Mouse (Mus musculus) lung, postnatal 4 days (tissue): ENCODE results near the gene Thoc3.
"Not testable (repeated sequence)": the region's sequence is repeated elsewhere in the genome, so short reads cannot be mapped to it uniquely, and the experiment has no call there.

Experiments
- DNase-seq, 2 experiments: peaks; one replicate each; pipeline ENCODE4 v3.0.0; 2021

The Thoc3 gene

GRCm38 (mm10) chr13:54468098-54469011, at the start of gene Thoc3:
Gene Thoc3, minus strand, starts transcription at chr13:54468849.
- DNase-seq, result peak; percentile 91 to 92

- DNase-seq, result no peak
Observed at GRCm38 (mm10) chr13:54505920-54506319, 37.3 kb upstream of the Thoc3 start.

GRCm38 (mm10) chr13:54504611-54505260, 36.1 kb upstream of the Thoc3 start:
- DNase-seq, result no peak

GRCm38 (mm10) chr13:54503604-54504521, 35.2 kb upstream of the Thoc3 start, which contains the start of gene Simc1:
Gene Simc1, plus strand, starts transcription at chr13:54503779.
- peak; percentile 81 to 82 for DNase-seq

GRCm38 (mm10) chr13:54503278-54503603, 34.6 kb upstream of the Thoc3 start:
- DNase-seq, result no peak

GRCm38 (mm10) chr13:54501957-54502690, 33.5 kb upstream of the Thoc3 start:
- DNase-seq, result no peak

GRCm38 (mm10) chr13:54501352-54501751, 32.7 kb upstream of the Thoc3 start:
- no peak for DNase-seq

- not testable (repeated sequence) for DNase-seq
Observed at GRCm38 (mm10) chr13:54499551-54499950, 30.9 kb upstream of the Thoc3 start.

- DNase-seq, result no peak
Observed at GRCm38 (mm10) chr13:54491381-54491780, 22.7 kb upstream of the Thoc3 start.

- DNase-seq, result no peak
Observed at GRCm38 (mm10) chr13:54490411-54490810, 21.8 kb upstream of the Thoc3 start.

GRCm38 (mm10) chr13:54481498-54481897, 12.8 kb upstream of the Thoc3 start:
- DNase-seq, result no peak

- DNase-seq, result peak; percentile 25 to 58
Observed at GRCm38 (mm10) chr13:54479286-54479685, 10.6 kb upstream of the Thoc3 start.

GRCm38 (mm10) chr13:54475702-54476101, 7.1 kb upstream of the Thoc3 start:
- DNase-seq, result peak in 1 of 2 experiments; percentile 24

- no peak for DNase-seq
Observed at GRCm38 (mm10) chr13:54474996-54475395, 6.3 kb upstream of the Thoc3 start.

GRCm38 (mm10) chr13:54471967-54472366, 3.3 kb upstream of the Thoc3 start:
- DNase-seq, result no peak

GRCm38 (mm10) chr13:54469012-54469354, 334 bp upstream of the Thoc3 start:
- DNase-seq, result no peak

- peak in 1 of 2 experiments; percentile 33 for DNase-seq
Observed at GRCm38 (mm10) chr13:54459282-54459681, 9.4 kb downstream of the Thoc3 start.

- peak in 1 of 2 experiments; percentile 16 for DNase-seq
Observed at GRCm38 (mm10) chr13:54457062-54457461, 11.6 kb downstream of the Thoc3 start.

- DNase-seq, result peak; percentile 50 to 59
Observed at GRCm38 (mm10) chr13:54447496-54448224, 21.0 kb downstream of the Thoc3 start.

- peak; percentile 77 to 86 for DNase-seq
Observed at GRCm38 (mm10) chr13:54446686-54447495, 21.8 kb downstream of the Thoc3 start.

GRCm38 (mm10) chr13:54443693-54444092, 25.0 kb downstream of the Thoc3 start:
- DNase-seq, result no peak
